Mouse (Mus musculus) gastrocnemius, adult 18-20 months (tissue): ENCODE data around the gene Sbk1. TPM values are rescaled to one million over a fixed set of nuclear protein-coding genes. Genes with fewer than 3 reads are reported as not detected.
A peak's percentile ranks its signal among the peaks of the same experiment; 100 is the strongest.
"Not testable (repeated sequence)": the region's sequence is repeated elsewhere in the genome, so short reads cannot be mapped to it uniquely, and the experiment has no call there.

Experiments
- DNase-seq: peaks from one replicate; pipeline ENCODE4 v3.0.0; 2021; ENCODE audit warnings: low spot score
- total RNA-seq, 2 experiments: library from RNA; stranded (reverse); gene quantifications; 2 replicates each; pipeline ENCODE4 v1.2.3; 2021

Gene Sbk1
- total RNA-seq, 2 experiments from 2014 or later, result 18.7 to 18.8 TPM

DNA sequence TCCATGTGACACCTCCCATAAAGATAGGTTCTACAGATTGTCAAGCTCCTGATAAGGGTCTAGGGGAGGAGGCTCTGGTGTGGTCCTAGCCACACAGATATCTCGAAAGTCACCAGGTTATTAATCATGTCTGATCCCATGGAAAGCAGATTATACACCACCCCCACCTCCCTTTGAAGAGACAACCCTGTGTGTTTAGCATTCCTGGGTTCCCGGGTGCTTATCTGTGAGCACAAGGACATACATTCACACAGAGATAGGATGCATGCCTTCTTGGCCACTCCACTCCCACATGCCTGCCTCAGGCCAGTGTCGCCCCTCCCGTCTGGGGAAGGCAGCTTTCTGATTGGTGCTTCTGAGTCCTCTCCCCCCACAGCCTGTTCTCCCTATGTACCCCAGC lies 10.6 kb upstream of the Sbk1 start:
- DNase-seq, result no peak

DNA sequence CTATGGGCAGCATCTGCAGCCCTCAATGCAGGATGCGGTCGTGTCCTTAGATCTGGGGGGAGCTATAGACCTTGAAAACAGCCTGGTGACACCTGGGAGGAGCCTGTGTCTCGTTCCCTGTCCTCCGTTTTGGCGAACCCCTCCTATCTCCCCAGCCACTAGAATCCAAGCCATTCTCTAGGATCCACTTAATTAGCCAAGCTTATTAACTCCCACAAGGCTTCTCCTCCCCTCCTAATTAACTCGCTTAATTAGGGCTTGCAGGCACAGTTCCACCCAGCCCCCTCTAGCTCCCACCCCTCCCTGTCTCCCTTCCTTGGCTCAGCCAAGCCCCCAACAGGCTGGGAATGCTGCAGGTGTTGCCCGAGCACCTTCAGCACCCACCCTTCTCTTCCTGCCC lies 8.5 kb upstream of the Sbk1 start:
- DNase-seq, result no peak

DNA sequence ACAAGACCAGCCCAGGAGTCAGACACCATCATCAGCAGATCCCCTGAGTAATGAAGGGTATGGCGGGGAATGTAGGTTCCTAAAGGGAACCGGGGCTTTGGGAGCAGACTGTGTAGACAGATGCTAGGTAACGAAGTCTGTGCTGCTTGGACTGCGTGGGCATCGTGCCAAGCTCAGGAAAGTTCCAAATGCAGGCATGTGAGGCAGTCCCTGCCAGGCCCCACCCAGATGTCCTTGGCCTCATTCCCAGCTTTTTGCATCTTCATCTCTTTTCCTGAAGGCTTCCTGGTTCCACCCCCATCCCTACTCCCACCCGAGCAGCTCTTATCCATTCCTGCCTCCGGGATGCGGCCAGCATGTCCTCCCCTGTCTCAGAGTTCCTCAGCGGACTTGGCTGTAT lies 6.5 kb upstream of the Sbk1 start:
- DNase-seq, result peak; percentile 73

DNA sequence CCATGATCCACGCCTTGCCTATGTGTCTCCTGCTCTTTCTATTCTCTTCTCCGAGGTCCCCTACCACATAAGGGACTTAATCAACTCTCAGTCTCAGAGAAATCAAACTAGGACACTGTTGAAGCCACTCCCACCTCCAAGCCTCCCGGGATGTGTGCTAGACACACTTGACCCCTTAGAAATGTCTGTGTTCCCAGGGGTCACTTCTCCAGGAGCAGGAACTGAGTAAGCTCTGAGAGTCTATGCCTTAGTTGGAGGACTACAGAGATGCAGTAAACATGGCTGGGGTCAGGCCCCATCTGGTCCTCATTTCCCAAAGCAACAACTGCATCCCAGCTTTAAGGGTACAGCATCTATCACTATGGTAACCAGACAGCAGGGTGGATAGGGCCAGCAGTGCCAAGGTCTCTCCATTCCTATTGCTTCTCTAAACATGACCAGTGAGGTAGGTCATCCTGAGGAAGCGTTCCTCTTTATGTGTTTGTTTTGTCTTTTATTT lies 6.0 kb upstream of the Sbk1 start:
- no peak for DNase-seq

DNA sequence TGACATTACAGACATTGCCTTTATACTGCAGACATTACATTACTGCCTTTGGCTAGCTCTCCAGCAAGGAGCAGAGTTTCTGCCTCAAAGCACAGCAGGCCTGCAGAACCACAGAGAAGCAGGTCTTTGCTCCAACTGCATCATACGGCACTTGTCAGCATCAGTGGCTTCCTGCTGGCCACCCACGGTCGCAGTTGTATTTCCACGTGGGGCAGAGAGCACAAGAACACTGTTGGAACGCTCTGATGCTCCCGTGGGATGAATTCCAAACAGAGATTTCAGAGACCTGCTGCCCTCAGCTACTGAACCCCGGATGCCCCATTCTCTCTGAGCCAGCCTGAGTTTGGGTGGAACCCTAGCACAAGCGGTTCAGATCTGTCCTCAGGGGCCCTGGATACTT lies 4.8 kb upstream of the Sbk1 start:
- no peak for DNase-seq

DNA sequence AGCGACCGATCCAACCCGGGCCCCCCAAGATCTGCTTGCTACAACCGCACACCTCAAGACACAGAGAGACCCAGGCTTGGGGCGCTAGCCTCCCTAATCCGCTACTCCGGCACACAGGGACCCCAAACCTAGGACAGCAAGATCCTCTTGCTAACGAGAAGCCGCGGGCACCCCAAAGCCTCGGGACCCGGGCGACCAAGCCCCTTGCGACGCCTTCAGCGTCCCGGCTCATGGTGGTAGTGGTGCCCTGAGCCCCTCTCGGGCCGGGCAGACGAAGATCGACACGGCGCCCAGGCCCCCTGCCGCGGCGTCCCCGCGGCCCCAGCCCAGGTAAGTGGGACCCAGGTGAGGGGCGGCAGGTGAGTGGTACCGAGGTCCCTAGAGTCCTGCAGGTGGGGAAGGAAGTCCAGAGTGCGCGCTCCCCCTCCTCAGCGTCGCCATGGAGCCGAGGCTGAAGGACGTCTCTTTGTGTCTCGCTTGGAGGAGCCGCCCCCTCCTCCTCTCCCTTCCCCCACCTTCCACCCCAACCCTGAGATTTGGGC lies 422 bp downstream of the Sbk1 start:
- DNase-seq, result no peak

DNA sequence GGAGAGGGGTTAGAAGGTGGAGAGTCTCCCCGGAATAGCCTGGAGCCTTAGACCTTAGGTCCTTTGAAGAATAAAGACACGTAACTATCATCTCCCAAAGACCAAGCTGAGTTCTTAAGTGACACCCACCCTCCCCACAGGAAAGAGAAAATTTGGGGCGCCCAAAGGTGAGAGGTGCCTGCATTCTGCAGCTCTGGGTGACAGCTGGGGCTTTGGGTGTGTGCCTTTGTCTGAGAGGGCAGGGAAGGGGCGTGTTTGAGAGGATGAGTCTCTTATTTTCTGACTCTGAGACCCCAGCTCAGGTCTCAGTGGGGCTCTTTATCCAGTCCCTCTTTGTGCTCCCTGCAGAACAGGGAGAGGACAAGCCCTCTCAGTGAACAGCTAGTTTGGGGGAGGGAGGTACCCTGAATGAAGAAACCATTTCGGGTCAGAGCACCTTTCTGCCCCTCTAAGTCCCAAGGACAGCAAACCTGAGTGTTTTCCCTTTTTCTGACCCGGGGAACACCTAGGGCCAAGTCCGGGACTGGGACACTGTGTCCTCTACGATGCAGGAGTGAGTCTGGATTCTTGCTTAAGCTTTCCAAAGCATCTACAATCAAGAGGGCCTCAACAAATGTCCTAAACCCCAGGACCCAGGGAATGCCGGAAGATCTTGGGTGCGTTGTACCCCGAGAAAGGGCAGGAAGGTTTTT lies 1.1 kb downstream of the Sbk1 start:
- no peak for DNase-seq

DNA sequence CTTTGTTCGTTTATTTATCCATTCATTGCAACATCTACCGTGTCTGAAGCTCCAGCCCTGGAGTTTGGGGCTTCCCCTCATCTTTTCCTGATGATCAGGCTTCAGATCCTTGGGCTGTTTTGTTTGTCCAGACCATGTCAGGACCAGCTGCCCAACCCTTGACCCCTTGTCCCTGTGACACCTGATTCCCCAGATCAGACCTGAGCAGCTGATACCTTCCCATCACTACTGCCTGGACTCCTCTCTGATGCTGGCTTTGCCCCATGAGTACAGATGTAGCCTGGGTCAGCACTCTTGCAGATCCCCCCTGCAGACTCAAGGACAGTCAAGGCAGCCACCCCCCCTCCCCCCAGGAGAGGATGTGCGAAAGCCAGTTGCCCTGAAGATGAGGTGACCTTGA lies 1.7 kb downstream of the Sbk1 start:
- no peak for DNase-seq

DNA sequence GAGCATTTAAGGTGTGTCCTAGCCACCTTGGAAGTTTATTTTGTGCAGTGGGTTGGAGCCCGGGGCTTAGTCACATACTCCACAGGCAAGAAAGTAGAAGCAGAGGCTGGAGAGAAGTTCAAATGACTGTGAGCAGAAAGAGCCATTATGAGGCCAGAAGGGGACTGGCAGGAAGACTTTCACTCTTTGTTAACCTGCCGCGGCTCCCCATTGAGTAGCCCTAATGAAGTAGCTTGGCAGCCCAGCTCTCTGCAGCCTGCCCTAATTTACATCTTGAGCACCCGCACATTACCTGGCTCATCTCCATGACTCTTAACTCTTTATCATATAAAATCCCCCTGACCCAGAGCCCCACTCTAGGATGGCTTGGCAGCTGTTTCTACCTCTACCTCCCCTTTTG lies 2.2 kb downstream of the Sbk1 start:
- no peak for DNase-seq

DNA sequence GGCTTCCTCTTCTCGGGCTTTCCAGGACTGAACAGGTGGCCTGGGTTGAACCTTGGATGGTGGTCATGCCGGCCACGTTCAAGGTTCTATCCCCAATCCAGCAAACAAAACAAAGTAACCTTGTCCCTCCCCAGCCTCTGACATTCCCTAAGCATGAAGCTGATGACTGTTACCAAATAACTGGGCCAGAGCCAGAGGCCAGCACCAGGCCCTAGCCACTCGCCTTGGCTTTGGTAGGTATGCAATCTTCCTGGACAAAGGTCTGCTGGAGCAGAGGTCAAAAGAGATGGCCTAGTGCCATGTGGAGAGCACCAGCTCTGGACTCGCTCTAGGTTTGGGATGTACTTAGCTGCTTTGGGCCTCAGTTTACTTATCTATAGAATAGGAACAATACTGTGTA lies 3.3 kb downstream of the Sbk1 start:
- DNase-seq, result no peak

DNA sequence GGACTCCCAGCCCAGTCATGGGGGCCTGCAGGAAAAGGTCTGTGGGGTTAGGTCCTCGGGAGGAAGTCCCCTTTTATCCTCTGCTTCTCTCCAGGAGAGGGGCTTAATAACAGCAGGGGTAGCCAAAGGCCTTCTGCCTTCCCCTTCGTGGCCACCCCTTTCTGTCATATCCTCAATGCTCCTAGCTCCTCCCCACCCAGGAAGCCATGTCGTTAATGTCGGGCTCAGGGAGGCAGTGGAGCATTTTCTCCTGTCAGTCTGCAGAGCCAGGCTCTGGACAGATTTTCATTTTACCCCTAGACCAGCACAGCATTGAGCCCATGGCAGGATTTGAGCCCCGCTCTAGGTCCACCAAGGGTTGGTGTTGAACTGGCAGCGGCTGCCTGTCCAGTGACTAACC lies 3.9 kb downstream of the Sbk1 start:
- DNase-seq, result no peak

DNA sequence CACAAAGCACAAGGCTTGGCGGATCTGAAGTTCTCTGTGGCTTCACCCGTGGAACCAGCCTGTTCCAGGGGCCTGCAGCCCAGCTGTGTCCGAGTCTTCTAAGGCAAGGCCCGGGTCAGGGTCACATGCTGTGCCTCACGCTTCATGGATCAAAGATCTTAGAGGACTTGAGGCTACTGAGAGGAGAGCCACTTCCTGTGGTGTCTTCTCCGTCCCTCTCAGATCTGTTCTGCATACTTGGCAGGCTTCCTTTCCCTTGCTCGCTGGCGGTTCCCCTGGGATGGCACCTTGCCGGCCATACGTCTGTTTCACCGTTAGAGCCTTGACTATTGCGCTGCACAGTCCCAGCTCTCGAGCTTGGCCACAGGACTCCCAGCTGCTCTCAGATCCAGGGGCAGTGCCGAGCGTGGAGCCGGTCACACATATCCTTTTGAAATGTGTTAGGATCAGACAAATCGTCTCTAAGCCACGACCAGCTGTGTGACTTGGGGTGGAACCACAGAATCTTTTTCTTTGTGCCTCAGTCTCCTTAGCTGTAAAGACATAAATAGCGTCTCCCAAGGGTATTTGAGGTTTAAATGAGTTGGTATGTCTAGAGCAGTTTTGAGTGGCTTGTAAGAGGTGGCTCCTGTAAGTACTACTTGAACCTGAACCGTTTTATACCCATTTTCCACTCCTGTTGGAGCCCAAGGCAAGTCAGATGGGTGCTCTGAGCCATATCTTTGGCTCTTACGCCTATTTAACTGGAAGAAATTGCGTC lies 5.3 kb downstream of the Sbk1 start:
- DNase-seq, result no peak

DNA sequence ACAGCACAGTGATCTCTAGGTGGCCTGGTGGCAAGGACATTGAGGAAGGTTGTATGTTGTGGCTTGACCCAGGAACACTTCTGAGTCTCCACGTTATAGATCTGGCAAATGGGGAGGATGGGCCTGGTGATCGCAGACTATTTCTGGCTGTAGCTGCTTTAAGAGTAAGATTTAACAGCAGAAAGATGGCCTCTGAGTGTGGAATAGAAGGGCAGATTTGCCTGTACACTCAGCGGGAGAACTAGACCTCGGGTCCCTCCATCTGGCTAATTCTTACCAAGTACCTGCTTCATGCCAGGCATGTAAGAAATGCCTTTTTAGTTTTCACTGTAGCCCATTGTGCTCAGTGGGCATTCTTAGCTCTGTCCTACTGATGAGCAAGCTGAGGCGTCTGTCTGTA lies 6.4 kb downstream of the Sbk1 start:
- DNase-seq, result no peak

DNA sequence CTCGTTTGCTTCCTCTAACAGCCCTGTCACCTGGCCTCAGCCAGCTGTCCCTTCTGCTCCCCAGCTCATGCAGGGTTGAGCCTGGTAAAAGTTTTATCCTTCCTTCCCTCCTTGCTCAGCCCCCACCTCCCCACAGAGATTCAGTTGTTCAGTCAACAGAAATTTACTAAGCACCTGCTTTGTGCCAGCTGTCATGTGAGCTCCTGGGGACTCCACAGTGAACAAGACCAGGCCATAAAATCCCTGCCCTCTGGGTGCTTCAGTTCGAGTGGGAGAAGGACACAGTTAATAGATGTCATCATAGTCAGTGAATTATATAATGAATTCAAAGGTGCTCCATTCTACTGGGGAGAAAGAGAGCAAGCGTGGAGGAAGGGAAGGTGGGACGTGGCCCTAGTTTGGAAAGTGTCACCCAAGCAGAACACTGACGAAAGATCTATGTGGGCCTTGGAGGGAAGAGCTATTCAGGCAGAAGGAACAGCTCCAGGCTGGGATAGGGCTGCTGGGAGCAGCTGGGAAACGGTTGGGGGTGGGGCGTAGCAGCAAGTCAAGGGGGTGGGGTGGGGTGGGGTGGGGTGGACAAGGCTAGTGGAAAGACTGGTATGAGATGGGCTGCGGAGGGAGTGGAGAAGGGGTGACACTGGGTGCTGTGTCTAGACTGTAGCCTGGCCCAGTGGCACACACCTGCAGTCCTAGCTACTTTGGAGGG lies 7.5 kb downstream of the Sbk1 start:
- no peak for DNase-seq

DNA sequence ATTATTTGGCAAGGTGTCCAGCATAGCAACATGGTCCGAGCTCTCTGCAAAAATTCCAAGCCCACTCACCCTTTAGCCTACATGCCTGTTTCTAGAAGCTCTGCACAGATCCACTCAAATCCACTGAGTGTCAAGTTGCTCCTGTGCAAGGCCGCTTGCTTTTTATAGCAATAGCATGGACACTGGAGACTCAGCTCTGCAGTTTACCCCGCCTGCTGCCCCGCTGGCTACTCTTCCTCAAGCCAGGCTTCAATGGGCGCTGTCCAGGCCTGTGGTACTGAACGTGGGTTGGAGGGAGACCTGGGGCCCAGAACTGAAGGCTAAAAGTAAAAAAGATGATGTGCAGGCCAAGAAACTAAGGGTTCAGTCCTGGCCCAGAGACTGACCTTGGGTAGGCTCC lies 8.3 kb downstream of the Sbk1 start:
- peak; percentile 65 for DNase-seq

DNA sequence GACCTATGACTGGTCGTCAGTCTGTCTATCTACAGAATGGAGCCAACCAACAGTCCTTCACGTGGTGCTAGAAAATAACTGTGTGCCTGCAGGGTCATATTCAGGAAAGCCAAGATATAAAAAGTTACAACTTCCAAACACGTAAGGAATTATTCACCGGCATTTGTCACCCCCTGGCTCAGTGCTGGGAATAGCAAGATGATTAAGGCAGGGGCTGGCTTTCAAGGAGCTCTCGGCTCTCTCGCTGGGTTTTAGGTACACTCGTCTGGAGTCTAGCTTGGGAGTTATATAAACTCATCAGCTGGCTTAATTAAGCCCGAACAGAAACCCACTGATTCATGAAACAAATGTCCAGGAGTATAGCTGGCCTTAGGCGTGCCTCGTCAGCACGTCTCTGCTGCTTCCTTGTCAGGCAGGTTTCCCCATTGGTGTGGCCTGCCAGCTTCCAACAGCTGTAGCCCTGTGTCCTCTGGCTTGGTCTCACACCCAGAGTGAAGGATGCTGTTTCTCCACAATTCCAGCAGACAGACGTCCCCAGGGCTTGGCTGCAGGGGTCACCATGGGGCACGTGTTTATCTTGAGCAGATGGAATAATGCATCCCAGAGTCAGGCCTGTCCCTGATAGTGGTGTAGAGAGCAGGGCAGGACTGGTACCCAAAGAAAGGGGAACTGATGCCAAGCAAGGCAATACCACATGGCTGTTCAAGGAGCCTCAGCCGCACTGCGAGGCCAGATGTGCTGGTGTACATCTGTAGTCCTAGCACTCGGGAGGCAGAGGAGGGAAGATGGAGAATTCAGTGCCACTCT lies 9.7 kb downstream of the Sbk1 start:
- DNase-seq, result no peak

DNA sequence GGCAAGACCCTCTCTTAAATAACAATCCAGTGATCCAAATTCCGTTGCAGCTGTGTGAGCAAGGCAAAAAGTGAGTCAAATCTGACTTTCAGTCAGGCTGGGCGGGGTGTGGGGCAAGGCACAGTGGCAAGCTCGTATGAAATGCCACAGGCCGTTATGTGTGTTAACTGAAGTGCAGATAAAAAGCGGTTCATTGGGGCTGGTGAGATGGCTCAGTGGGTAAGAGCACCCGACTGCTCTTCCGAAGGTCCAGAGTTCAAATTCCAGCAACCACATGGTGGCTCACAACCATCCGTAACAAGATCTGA lies 10.2 kb downstream of the Sbk1 start:
- not testable (repeated sequence) for DNase-seq

DNA sequence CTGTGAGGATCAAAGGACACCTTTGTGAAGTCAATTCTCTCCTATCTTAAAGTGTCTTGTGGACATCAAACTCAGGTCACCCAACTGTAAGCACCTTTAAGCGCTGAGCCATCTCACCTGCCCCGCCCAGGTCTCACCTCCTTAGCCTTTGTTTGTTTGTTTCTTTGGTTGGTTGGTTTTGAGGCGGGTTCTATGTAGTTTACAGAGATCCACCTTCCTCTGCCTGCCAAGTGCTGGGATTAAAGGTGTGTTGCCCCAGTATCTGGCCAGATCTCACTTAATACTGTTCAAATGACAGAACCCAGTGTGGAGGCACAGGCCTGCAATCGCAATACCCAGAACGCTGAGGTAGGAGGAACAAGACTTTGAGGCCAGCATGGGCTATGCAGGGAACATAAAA lies 11.6 kb downstream of the Sbk1 start:
- DNase-seq, result no peak

DNA sequence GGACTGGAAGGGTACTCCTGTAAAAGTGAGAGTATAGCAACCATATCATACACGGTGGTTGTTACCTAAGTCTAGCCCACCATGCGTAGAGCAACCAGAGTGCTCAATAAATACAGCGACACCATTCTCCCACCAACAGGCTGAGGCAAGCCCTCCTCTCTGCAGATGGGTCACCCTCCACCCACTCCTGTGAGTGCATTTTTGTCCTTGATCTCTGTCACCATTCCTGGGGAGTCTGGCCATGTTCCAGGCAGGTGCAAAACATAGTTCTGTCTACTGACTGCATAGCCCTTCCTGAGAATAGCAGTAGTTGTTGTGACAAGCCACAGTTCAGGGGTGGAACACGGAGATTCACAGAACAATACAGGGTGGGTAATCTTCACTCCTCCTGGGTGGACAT lies 12.0 kb downstream of the Sbk1 start:
- DNase-seq, result no peak

DNA sequence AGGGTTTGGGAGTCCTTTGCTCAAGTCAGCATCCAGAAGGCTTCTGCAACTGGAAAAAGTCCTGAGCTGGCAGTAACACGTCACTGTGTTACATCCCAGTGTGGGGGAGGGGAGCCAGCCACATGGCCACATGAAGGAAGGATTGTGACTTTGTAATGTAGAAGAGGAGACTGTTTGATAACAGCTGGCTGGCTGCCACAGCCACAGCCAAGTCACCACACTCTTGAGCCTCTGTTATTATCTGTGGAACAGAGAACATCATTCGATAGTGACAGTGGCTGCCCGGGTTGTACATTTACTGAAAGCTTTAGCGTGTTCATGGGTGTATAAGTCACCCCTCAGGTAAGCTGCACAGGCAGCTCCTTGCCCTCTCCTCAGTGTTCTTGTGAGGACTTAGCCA lies 12.4 kb downstream of the Sbk1 start:
- DNase-seq, result no peak
